Mouse (Mus musculus) spleen, postnatal 4 days (tissue): Measurements from ENCODE around the gene Olfr222.

ENCODE experiments used
- DNase-seq, 2 experiments: peaks; one replicate each; pipeline ENCODE4 v3.0.0; 2022; ENCODE audit warnings: low spot score in 2 of 2

Gene Olfr222

GRCm38 (mm10) chr11:59541324-59541723 lies 34.7 kb downstream of the Olfr222 start, which contains the start of gene Nlrp3:
Nlrp3 (plus strand) TSS chr11:59541568.
- no peak for DNase-seq

GRCm38 (mm10) chr11:59540123-59540522 lies 35.9 kb downstream of the Olfr222 start:
- no peak for DNase-seq

GRCm38 (mm10) chr11:59538387-59538786 lies 37.6 kb downstream of the Olfr222 start:
- peak; percentile 45 to 69 for DNase-seq

DNA sequence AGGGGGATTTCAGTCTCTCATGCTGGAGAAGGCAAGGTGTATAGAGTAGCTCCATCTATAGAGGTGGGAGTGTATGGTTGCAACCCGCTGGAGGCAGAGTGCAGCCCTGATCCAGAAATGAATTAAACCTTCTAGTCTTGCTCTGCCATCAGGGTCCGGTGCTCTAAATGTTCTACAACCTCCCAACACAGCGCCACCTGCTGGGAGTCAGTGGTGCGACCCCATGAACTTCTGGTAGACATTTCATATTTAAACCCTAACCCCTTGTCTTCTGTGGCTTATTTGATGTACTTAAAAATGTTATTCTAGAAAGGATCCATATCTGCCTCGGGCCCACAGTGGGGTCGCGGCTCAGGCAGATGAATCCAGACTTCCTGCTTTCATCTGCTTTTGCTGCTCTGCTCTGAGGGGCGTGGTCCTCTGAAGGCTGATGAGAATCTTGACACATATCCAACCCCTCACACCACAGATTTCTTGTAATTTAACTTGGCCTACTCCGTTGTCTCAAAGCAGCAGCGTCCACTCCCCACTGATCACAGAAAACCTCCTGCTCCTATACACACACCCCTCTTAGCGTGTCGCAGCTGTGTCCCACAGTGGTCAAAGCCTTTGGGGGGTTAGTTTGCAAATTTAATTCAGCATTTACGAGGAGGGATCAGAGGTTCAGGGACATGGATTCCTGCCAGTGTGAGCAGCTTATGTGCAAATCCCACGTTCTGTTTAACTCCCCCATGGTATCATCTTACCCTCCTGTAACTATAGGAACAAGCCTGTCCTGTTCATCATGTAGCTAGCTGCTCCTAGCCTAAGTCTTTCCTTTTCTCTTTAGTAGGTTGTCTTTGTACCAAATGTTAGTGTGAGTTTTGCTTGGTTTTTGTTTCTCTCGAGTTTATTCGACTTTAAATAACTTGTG lies 38.6 kb downstream of the Olfr222 start:
- peak; percentile 44 to 82 for DNase-seq

GRCm38 (mm10) chr11:59531562-59531961 lies 44.5 kb downstream of the Olfr222 start:
- DNase-seq, result no peak

GRCm38 (mm10) chr11:59530870-59531535 lies 45.0 kb downstream of the Olfr222 start:
- no peak for DNase-seq

GRCm38 (mm10) chr11:59530221-59530620 lies 45.8 kb downstream of the Olfr222 start:
- DNase-seq, result no peak

GRCm38 (mm10) chr11:59526472-59527080 lies 49.5 kb downstream of the Olfr222 start, which contains the start of gene Zkscan17:
Zkscan17 (minus strand) TSS chr11:59526751.
- DNase-seq, result peak in 1 of 2 experiments; percentile 66

- peak; percentile 70 to 81 for DNase-seq
Measured at GRCm38 (mm10) chr11:59525237-59525636, 50.8 kb downstream of the Olfr222 start.

DNA sequence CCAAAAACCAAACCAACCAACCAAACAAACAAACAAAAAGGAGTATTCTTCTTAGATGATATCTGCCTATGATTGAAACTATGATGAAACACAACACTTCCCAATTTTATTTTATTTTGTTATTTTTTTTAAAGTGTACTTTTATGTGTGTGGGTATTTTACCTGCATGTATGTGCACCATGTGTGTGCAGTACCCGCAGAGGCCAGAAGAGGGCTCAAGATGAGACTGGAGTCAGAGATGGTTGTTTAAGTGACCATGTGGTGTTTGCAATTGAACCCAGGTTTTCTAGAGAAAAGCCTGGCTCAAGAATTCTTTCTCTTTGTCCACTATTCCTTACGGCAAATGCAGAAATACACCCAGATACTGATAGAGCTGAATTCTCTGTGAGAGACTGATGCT lies 51.9 kb downstream of the Olfr222 start:
- DNase-seq, result no peak
